In genomic region chr11:101119131-101119760, GRCm38 (mm10) we compare ENCODE assay signal across 8 mouse cellular contexts. TPM values are rescaled to one million over a fixed set of nuclear protein-coding genes. Genes with fewer than 3 reads are reported as not detected.
DNase-seq lines count a peak whose midpoint lies in the region; ATAC-seq and TF ChIP-seq lines count a peak whose summit lies in the region.

No protein-coding gene starts in this region.

- peak overlapping the region; percentile 91 for H3K4me3 ChIP-seq in lung, embryonic 14.5 days (ENCODE audit: low read depth, low read length)
- peak overlapping the region; percentile 92 for H3K4me3 ChIP-seq in hindbrain, embryonic 12.5 days

- peak overlapping the region; percentile 96 for H3K4me2 ChIP-seq in lung, embryonic 14.5 days
- peak overlapping the region; percentile 83 for H3K4me2 ChIP-seq in hindbrain, embryonic 12.5 days (replicated peaks)

- peak; percentile 80; the same call in 1 of the 2 replicates for ATAC-seq in lung, embryonic 14.5 days (ENCODE audit: insufficient read depth)
- peak; percentile 78 for ATAC-seq in hindbrain, embryonic 12.5 days (ENCODE audit: low FRiP score)
- ATAC-seq in megakaryocyte, adult 5-6 weeks (ENCODE audit: poor library complexity, severe bottlenecking): peak; percentile 62

- H3K36me3 ChIP-seq in lung, embryonic 14.5 days (ENCODE audit: insufficient read depth): peaks cover 32% of the 10 kb centered on the region
- H3K36me3 ChIP-seq in hindbrain, embryonic 12.5 days: peaks cover 16% of the 10 kb centered on the region

- WGBS in lung, embryonic 14.5 days: under 1% methylated on average over 39 of the region's 39 CpGs
- WGBS in hindbrain, embryonic 12.5 days: under 1% methylated on average over 39 of the region's 39 CpGs

- peak; percentile 12 for DNase-seq in lung, embryonic 14.5 days
- DNase-seq in lung, postnatal 25 days (ENCODE audit: low spot score): no peak
- DNase-seq in c-Kit-positive CD71-positive TER-119-positive erythroid progenitor cells, embryonic 14.5 days (ENCODE audit: low spot score): peak; percentile 49
- DNase-seq in Muller cell, postnatal 12 days (ENCODE audit: inconsistent ontology term): no peak
- no peak for DNase-seq in testis, postnatal 14 days (ENCODE audit: low spot score)
- no peak for DNase-seq in layer of hippocampus, postnatal 14 days (ENCODE audit: low spot score in 2 of 2)

- peak overlapping the region; percentile 85 for H3K9ac ChIP-seq in lung, embryonic 14.5 days
- peak overlapping the region; percentile 94 for H3K9ac ChIP-seq in hindbrain, embryonic 12.5 days

- H3K27ac ChIP-seq in lung, embryonic 14.5 days (ENCODE audit: low read depth): peak overlapping the region; percentile 87
- peak overlapping the region; percentile 90 for H3K27ac ChIP-seq in hindbrain, embryonic 12.5 days

- no peaks in the 10 kb centered on the region for H3K9me3 ChIP-seq in lung, embryonic 14.5 days (ENCODE audit: low read depth, low read length)
- no peaks in the 10 kb centered on the region for H3K9me3 ChIP-seq in hindbrain, embryonic 12.5 days (replicated peaks)

- H3K4me1 ChIP-seq in lung, embryonic 14.5 days (ENCODE audit: insufficient read depth): peaks cover 16% of the 10 kb centered on the region
- H3K4me1 ChIP-seq in hindbrain, embryonic 12.5 days: peaks cover 44% of the 10 kb centered on the region

- TF ChIP-seq CTCF in lung, embryonic 14.5 days (IDR thresholded peaks at IDR 0.05; ENCODE audit: low read depth): peak; percentile 47

- no peaks in the 10 kb centered on the region for H3K27me3 ChIP-seq in lung, embryonic 14.5 days (ENCODE audit: insufficient read depth, low read length)
- no peaks in the 10 kb centered on the region for H3K27me3 ChIP-seq in hindbrain, embryonic 12.5 days

RNA-seq across cellular contexts. Expression of gene Retreg3, which starts 0.4 kb away (rescaled TPM):
- 9.3 and 9.4 TPM in 2 replicates for polyA plus RNA-seq in lung, embryonic 14.5 days (2014; fragmentation: Nextera tagmentation; extraction: Ambion mirVana)
- 23.2 and 25.1 TPM in 2 replicates for polyA plus RNA-seq in hindbrain, embryonic 12.5 days (2016; fragmentation: Nextera tagmentation; extraction: Ambion mirVana)
- total RNA-seq in megakaryocyte, adult 5-6 weeks (2015): 15.9 and 17.2 TPM in 2 replicates
- total RNA-seq in megakaryocyte, adult 5-6 weeks (2017): 48.1 and 53.1 TPM in 2 replicates
- 10 to 100 TPM; 57.1 to 61.1 TPM for total RNA-seq in layer of hippocampus, postnatal 14 days (2021)

RNA-seq across cellular contexts. Expression of gene Tubg1, which starts 0.5 kb away (rescaled TPM):
- 89.8 and 96.0 TPM in 2 replicates for polyA plus RNA-seq in lung, embryonic 14.5 days (2014; fragmentation: Nextera tagmentation; extraction: Ambion mirVana)
- polyA plus RNA-seq in hindbrain, embryonic 12.5 days (2016; fragmentation: Nextera tagmentation; extraction: Ambion mirVana): 81.6 and 83.2 TPM in 2 replicates
- total RNA-seq in megakaryocyte, adult 5-6 weeks (2015): 14.5 and 15.2 TPM in 2 replicates
- total RNA-seq in megakaryocyte, adult 5-6 weeks (2017): 32.2 and 34.4 TPM in 2 replicates
- total RNA-seq in layer of hippocampus, postnatal 14 days (2021): 10 to 100 TPM; 48.9 to 52.6 TPM

RNA-seq across cellular contexts. Expression of gene Psmc3ip, which starts 24.0 kb away (rescaled TPM):
- 39.9 and 44.1 TPM in 2 replicates for polyA plus RNA-seq in lung, embryonic 14.5 days (2014; fragmentation: Nextera tagmentation; extraction: Ambion mirVana)
- 30.5 and 34.3 TPM in 2 replicates for polyA plus RNA-seq in hindbrain, embryonic 12.5 days (2016; fragmentation: Nextera tagmentation; extraction: Ambion mirVana)
- 11.5 and 14.9 TPM in 2 replicates for total RNA-seq in megakaryocyte, adult 5-6 weeks (2015)
- 21.3 and 24.1 TPM in 2 replicates for total RNA-seq in megakaryocyte, adult 5-6 weeks (2017)
- 1 to 10 TPM; 2.7 to 4.9 TPM for total RNA-seq in layer of hippocampus, postnatal 14 days (2021)

RNA-seq across cellular contexts. Expression of gene Mlx, which starts 32.2 kb away (rescaled TPM):
- 39.1 and 40.5 TPM in 2 replicates for polyA plus RNA-seq in lung, embryonic 14.5 days (2014; fragmentation: Nextera tagmentation; extraction: Ambion mirVana)
- 62.1 and 62.4 TPM in 2 replicates for polyA plus RNA-seq in hindbrain, embryonic 12.5 days (2016; fragmentation: Nextera tagmentation; extraction: Ambion mirVana)
- 62.7 and 64.8 TPM in 2 replicates for total RNA-seq in megakaryocyte, adult 5-6 weeks (2015)
- total RNA-seq in megakaryocyte, adult 5-6 weeks (2017): 79.3 and 96.0 TPM in 2 replicates
- total RNA-seq in layer of hippocampus, postnatal 14 days (2021): 10 to 100 TPM; 46.3 to 49.6 TPM

RNA-seq across cellular contexts. Expression of gene Tubg2, which starts 36.5 kb away (rescaled TPM):
- polyA plus RNA-seq in lung, embryonic 14.5 days (2014; fragmentation: Nextera tagmentation; extraction: Ambion mirVana): 2.7 and 4.1 TPM in 2 replicates
- polyA plus RNA-seq in hindbrain, embryonic 12.5 days (2016; fragmentation: Nextera tagmentation; extraction: Ambion mirVana): 10.4 and 12.9 TPM in 2 replicates
- not detected in 2 replicates for total RNA-seq in megakaryocyte, adult 5-6 weeks (2015)
- not detected in 2 replicates for total RNA-seq in megakaryocyte, adult 5-6 weeks (2017)
- total RNA-seq in layer of hippocampus, postnatal 14 days (2021): 10 to 100 TPM; 36.7 to 41.0 TPM

Comparison
In these comparisons a context has a peak if more than half of its experiments do, and no peak if none do; other contexts are left out.
1. DNase-seq: peak in lung, embryonic 14.5 days (single experiment) and c-Kit-positive CD71-positive TER-119-positive erythroid progenitor cells, embryonic 14.5 days (single experiment); none in lung, postnatal 25 days (single experiment), Muller cell, postnatal 12 days (single experiment), testis, postnatal 14 days (single experiment) and layer of hippocampus, postnatal 14 days (0 of 2).
2. Peak in every context shown above with its lines, with median percentiles within 50 percentile points of each other: ATAC-seq.